Mouse (Mus musculus) R1 (cell line): Measurements from ENCODE around the gene Zdhhc17.
A peak's percentile ranks its signal among the peaks of the same experiment; 100 is the strongest.

ENCODE experiments used
- DNase-seq: peaks from one replicate; pipeline ENCODE4 v3.0.0-alpha.2; 2018; ENCODE audit warnings: low read depth, low spot score

The Zdhhc17 gene

GRCm38 (mm10) chr10:110921890-110922289, 88.0 kb downstream of the Zdhhc17 start:
- no peak for DNase-seq

- DNase-seq = no peak
These were observed 89.5 kb downstream of the Zdhhc17 start for GRCm38 (mm10) chr10:110920368-110920950.

- peak; percentile 93 for DNase-seq
These were observed 90.2 kb downstream of the Zdhhc17 start, which contains the start of gene Csrp2 for GRCm38 (mm10) chr10:110919531-110920343. Gene Csrp2, plus strand, starts transcription at chr10:110919789.

- peak; percentile 81 for DNase-seq
These were observed 91.2 kb downstream of the Zdhhc17 start for GRCm38 (mm10) chr10:110918414-110919391.

GRCm38 (mm10) chr10:110917521-110917920, 92.4 kb downstream of the Zdhhc17 start:
- DNase-seq = no peak

GRCm38 (mm10) chr10:110916666-110917344, 93.1 kb downstream of the Zdhhc17 start:
- no peak for DNase-seq

- DNase-seq = peak; percentile 73
These were observed 106.1 kb downstream of the Zdhhc17 start for GRCm38 (mm10) chr10:110903862-110904261.

GRCm38 (mm10) chr10:110899744-110900501, 110.0 kb downstream of the Zdhhc17 start:
- DNase-seq = no peak
